Comparison of ENCODE assay signal across 14 mouse cellular contexts in the genomic region with DNA sequence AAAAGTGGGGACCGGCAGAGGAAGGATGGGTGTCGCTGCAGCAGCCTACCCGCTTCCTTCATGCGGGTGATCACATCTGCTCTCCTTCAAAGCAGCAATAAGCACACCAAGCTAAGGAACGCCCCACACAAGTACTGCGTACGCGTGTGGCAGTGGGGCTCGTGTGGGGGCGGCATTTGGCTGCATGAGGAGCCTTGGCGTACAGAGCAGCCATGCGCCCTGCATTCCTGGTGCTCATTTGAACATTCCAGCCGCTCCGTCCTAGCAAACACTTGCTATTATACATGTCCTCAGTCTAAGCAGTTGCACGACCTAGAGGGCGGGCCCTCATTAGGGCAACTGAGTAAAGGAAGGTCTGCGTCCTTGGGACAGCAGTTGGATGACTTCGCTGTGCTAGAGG. TPM values are rescaled to one million over a fixed set of nuclear protein-coding genes. Genes with fewer than 3 reads are reported as not detected.
A peak's percentile ranks its signal among the peaks of the same experiment; 100 is the strongest.
DNase-seq lines count a peak whose midpoint lies in the region; ATAC-seq lines count a peak whose summit lies in the region.
"Had no signal": no experiment of that assay in that cellular context is flagged by ENCODE, and none has a peak within 500 bp of the region (broad histone marks: within the 10 kb centered on the region; RNA-seq: fewer than 3 reads in every experiment).

No protein-coding gene starts in this region.

- H3K4me3 ChIP-seq in embryonic facial prominence, embryonic 14.5 days (ENCODE audit: low read depth, low read length), result no peak overlapping the region
- no peak overlapping the region for H3K4me3 ChIP-seq in midbrain, embryonic 15.5 days
- H3K4me3 ChIP-seq: forebrain, embryonic 12.5 days; limb, embryonic 12.5 days; myocyte had no signal

- peak overlapping the region; percentile 10; the same call in 1 of the 2 replicates for H3K4me2 ChIP-seq in embryonic facial prominence, embryonic 14.5 days (ENCODE audit: low read depth, low read length)
- H3K4me2 ChIP-seq in midbrain, embryonic 15.5 days, result no peak overlapping the region
- H3K4me2 ChIP-seq: forebrain, embryonic 12.5 days; limb, embryonic 12.5 days had no signal

- WGBS in embryonic facial prominence, embryonic 14.5 days, result 61% methylated on average over 18 of the region's 18 CpGs
- 84% methylated on average over 18 of the region's 18 CpGs for WGBS in midbrain, embryonic 15.5 days

- no peak overlapping the region for H3K27ac ChIP-seq in embryonic facial prominence, embryonic 14.5 days (replicated peaks; ENCODE audit: low read depth, low read length)
- H3K27ac ChIP-seq in midbrain, embryonic 15.5 days, result no peak overlapping the region
- H3K27ac ChIP-seq: forebrain, embryonic 12.5 days; limb, embryonic 12.5 days had no signal

- H3K27me3 ChIP-seq in embryonic facial prominence, embryonic 14.5 days (replicated peaks; ENCODE audit: control insufficient read depth, insufficient read depth, low read length), result no peaks in the 10 kb centered on the region
- no peaks in the 10 kb centered on the region for H3K27me3 ChIP-seq in midbrain, embryonic 15.5 days (replicated peaks)
- H3K27me3 ChIP-seq: CH12.LX; forebrain, embryonic 12.5 days; limb, embryonic 12.5 days had no signal

- H3K9ac ChIP-seq in embryonic facial prominence, embryonic 14.5 days (ENCODE audit: low read depth, low read length), result no peak overlapping the region
- H3K9ac ChIP-seq in midbrain, embryonic 15.5 days, result no peak overlapping the region
- H3K9ac ChIP-seq: forebrain, embryonic 12.5 days; limb, embryonic 12.5 days had no signal

- no peaks in the 10 kb centered on the region for H3K9me3 ChIP-seq in embryonic facial prominence, embryonic 14.5 days (ENCODE audit: control insufficient read depth, low read length)
- H3K9me3 ChIP-seq in midbrain, embryonic 15.5 days, result no peaks in the 10 kb centered on the region
- H3K9me3 ChIP-seq: forebrain, embryonic 12.5 days; limb, embryonic 12.5 days had no signal

- ATAC-seq in embryonic facial prominence, embryonic 14.5 days (ENCODE audit: low read depth), result peak; percentile 41; the same call in 1 of the 2 replicates
- no peak for ATAC-seq in midbrain, embryonic 15.5 days (replicated peaks)

- H3K4me1 ChIP-seq in embryonic facial prominence, embryonic 14.5 days (ENCODE audit: control insufficient read depth, insufficient read depth, low read length), result 0 out of 2 replicates have a peak, but pooled peaks cover 5% of the 10 kb centered on the region
- H3K4me1 ChIP-seq in midbrain, embryonic 15.5 days, result no peaks in the 10 kb centered on the region

- DNase-seq in layer of hippocampus, adult 9-11 months, result peak; percentile 12
- no peak for DNase-seq in layer of hippocampus, adult 9-10 months (ENCODE audit: low spot score)
- peak; percentile 80 for DNase-seq in Muller cell, postnatal 12 days (ENCODE audit: inconsistent ontology term)
- DNase-seq in embryonic facial prominence, embryonic 14.5 days (ENCODE audit: low spot score), result no peak
- peak; percentile 47 to 72 for DNase-seq in kidney, postnatal 25 days
- DNase-seq in gastrocnemius, adult 18-20 months (ENCODE audit: low spot score), result no peak
- no peak for DNase-seq in B cell, adult 2 months
- DNase-seq: cerebellum, postnatal 14 days had no signal

- H3K36me3 ChIP-seq in embryonic facial prominence, embryonic 14.5 days (ENCODE audit: control insufficient read depth, insufficient read depth, low read length), result no peaks in the 10 kb centered on the region
- H3K36me3 ChIP-seq in midbrain, embryonic 15.5 days (replicated peaks), result no peaks in the 10 kb centered on the region
- H3K36me3 ChIP-seq: forebrain, embryonic 12.5 days; limb, embryonic 12.5 days had no signal

RNA-seq across cellular contexts. Expression of a gene that starts 49.1 kb away (rescaled TPM):
- polyA plus RNA-seq in embryonic facial prominence, embryonic 14.5 days (2014; fragmentation: Nextera tagmentation; extraction: Ambion mirVana), result 16.6 and 18.5 TPM in 2 replicates
- 6.6 and 6.7 TPM in 2 replicates for polyA plus RNA-seq in midbrain, embryonic 15.5 days (2015; fragmentation: Nextera tagmentation; extraction: Ambion mirVana)
- total RNA-seq in gastrocnemius, adult 18-20 months (2021), result 10 to 100 TPM; 21.8 to 25.8 TPM
- total RNA-seq: megakaryocyte, adult 5-6 weeks had no signal

Comparison
In these comparisons a context has a peak if more than half of its experiments do, and no peak if none do; other contexts are left out.
1. DNase-seq: peak in layer of hippocampus, adult 9-11 months (single experiment), Muller cell, postnatal 12 days (single experiment) and kidney, postnatal 25 days (2 of 2); none in layer of hippocampus, adult 9-10 months (single experiment), embryonic facial prominence, embryonic 14.5 days (single experiment), gastrocnemius, adult 18-20 months (single experiment) and B cell, adult 2 months (0 of 2).